Mouse (Mus musculus) megakaryocyte-erythroid progenitor cell, adult 5 weeks (primary cell): ENCODE data around the gene Ankdd1b. TPM values are rescaled to one million over a fixed set of nuclear protein-coding genes. Genes with fewer than 3 reads are reported as not detected.

Experiments used
- polyA plus RNA-seq: library from polyadenylated mRNA; stranded (reverse); fragments of >175 nt; gene quantifications from 2 replicates; pipeline ENCODE4 v1.2.3, GENCODE M21; 2012

Gene Ankdd1b
- polyA plus RNA-seq: not detected in 2 replicates

DNA sequence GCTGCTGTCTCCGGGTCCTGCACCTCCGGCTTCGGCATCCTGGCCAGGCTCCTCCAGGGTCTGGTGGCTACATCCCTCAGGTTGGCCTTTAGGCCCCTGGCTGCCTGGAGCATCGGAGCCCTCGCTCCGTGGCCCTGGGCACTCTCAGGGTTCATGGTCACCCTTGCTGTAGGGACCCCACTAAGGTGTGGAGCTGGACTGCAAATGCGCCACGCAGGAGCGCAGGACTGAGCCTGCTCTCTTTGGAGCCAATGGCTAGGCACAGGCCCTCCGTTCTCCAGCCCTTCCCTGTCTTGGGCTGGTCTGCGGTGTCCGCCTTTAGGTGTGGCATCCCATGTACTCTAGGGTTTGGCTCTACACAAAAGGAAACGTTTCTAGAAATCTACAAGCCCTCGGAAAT, at the start of gene Ankdd1b:
Gene Ankdd1b (minus strand): TSS at position 242 of the 400 bp plus-strand sequence.

GRCm38 (mm10) chr13:96490433-96490832, 19.4 kb upstream of the Ankdd1b start, which contains the start of gene Gm17622:
TSS of gene Gm17622 (plus strand) at chr13:96490733.

GRCm38 (mm10) chr13:96388042-96388888, 82.7 kb downstream of the Ankdd1b start, which contains the start of gene Poc5:
TSS of gene Poc5 (plus strand) at chr13:96388294.

Other genes starting within 250 kb of the Ankdd1b start
- gene Poc5, start 82.9 kb downstream of the Ankdd1b start, polyA plus RNA-seq: 5.1 and 7.3 TPM in 2 replicates
- gene Gm17622, start 19.5 kb upstream of the Ankdd1b start, polyA plus RNA-seq: not detected in 2 replicates
- 0.40 and 0.41 TPM in 2 replicates for gene Polk, start 71.4 kb upstream of the Ankdd1b start, polyA plus RNA-seq
- 13.5 and 15.1 TPM in 2 replicates for gene Col4a3bp, start 71.4 kb upstream of the Ankdd1b start, polyA plus RNA-seq
- gene Hmgcr, start 199.7 kb upstream of the Ankdd1b start, polyA plus RNA-seq: 6.7 and 7.6 TPM in 2 replicates